Mouse (Mus musculus) ovary, adult 18-20 months (tissue): ENCODE data around the gene Cnih4.

Source experiments
- DNase-seq: peaks from one replicate; pipeline ENCODE4 v3.0.0; 2022; ENCODE audit warnings: low spot score, mixed read lengths

Gene Cnih4

GRCm38 (mm10) chr1:181211403-181211919 lies 67.0 kb downstream of the Cnih4 start:
- no peak for DNase-seq

DNA sequence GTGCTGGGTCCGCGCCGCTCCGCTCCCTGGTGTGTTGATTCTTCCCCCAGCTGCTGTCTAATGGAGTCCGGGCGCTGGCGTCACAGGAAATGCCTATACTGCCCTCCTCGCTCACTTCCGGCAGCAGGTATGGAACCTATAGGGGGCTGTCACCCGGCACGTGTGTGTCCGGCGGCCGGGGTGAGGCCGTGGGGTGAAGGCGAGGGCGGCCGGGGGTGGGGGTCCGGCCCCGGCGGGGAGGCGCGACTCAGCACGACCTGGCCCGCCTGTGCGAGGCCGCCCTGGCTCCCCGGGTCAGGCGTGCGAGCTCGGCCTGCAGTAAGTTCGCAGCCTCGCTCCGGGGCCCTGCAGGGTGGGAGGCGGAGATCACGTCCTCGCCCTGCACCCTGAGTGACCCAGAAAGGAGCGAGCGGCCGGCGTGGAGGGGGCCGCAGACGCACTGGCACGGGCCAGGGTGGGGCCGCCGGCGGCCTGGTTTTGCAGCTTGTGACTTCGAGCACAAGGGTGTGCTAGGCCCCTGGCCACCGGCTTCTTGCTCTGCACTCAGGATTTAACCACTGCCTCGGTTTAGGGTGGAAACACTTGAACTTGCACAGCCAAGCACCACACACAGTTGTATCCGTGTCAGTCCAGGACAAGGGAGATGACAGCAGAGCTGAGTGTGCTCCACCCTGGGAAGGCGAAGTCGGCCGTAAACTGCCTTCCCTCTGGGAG lies 67.6 kb downstream of the Cnih4 start, which contains the start of gene Wdr26:
Wdr26 (minus strand) TSS at position 82 of the 714 bp plus-strand sequence.
- peak; percentile 66 for DNase-seq

DNA sequence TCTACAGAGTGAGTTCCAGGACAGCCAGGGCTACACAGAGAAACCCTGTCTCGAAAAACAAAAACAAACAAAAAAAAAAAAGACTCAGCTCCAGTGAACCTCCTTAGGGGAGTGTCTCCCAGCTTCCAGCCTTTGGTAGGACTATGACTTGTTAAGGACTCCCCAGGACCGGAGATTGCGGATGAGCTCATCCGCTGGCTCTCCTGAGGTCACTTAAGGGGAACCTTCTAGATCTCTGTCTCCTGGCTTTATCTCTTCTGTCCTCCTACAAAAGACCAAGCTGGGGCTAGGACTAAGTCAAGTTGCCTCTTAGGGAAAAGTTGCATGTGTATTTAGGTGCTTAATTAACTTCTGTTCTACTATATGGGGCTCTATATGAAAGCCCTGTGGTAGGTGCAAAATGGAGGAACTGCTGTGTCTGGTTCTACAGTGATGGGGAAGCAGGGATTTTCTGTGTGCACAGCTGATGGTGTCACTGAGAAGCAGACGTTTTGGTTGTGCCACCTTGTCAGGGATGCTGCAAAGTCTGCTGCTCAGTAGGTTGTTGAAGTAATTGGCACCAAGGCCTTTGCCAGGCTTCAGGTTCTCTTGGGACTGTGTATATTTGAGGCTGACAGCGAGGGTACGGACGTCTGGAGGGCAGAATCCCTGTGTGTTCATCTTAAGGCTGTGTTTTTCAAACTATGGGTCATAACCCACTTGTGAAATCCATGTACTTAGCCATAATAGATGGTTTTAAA lies 70.0 kb downstream of the Cnih4 start:
- DNase-seq: no peak

DNA sequence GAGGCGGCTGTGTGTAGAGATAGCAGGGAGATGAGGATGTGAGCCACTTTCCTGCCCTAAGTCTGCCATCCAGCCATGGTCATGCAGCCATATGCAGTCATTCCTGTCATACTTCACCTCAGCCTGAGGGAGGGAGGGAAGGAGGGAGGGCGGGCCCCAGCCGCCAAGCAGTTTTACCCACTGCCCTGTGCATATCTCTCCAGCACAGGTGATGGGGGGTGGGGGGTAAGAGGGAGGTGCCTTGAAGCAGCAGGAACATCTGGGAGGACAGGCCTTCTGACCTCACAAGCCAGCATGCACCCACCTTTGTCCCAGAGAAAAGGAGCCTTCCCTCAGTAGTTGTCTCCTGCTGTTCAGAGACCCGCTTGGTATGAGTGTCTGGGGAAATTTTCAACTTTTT lies 71.8 kb downstream of the Cnih4 start:
- no peak for DNase-seq
